Mouse (Mus musculus) spleen, postnatal 4 days (tissue): ENCODE results near the gene Slc16a11.

Experiments used
- DNase-seq, 2 experiments: peaks; one replicate each; pipeline ENCODE4 v3.0.0; 2022; ENCODE audit warnings: low spot score in 2 of 2

Slc16a11 gene

DNA sequence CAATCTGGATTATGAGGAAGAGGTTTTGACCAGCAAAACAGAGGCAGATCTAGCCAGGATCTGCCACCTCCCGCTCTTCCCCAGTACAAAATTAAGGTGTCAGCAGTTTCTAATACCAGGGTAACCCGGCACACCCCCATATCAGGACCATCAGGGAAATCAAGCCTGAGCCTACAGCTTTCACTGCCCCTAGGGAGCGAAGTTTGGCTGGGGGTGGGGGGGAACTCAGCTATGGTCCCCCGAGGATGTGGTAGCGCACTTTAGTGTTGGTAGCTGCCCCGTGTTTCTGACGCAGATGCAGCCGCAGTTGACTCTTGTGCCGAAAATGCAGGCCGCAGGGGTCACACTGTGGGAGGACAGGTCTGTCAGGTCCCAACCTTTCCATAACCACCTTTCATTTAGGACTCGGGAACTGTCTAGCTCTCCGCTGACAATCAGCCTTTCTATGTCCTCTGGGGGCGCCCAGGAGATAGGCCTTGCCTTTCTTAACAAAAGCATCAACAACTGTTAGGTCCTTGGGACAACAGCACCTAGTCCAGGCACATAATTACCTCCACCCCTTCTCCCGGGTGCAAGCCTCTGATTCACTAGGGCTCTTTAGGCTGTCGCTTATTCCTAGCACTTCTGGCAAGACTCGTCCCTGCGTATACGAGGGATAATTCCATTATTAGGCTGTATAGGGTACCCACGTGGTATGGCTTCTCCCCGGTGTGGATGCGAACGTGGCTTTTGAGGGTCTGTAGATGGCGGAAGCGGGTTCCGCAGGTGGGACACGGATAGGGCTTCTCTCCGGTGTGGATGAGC, 13.4 kb downstream of the Slc16a11 start:
- DNase-seq, result no peak

DNA sequence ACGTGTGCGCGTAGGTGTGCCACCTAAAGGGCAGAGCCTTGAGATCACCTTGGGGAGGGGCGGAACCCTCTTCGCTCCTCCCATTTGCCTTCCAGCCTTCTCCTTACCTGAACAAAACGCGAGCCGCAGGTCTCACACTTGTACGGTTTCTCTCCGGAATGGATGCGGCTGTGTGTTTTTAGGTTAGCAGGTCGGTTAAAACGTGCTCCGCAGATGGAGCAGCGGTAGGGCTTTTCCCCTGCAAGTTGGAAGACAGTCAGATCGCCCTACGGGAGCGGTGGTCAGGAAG, 14.0 kb downstream of the Slc16a11 start:
- peak in 1 of 2 experiments; percentile 13 for DNase-seq

- DNase-seq, result no peak
Observed at GRCm38 (mm10) chr11:70227126-70227525, 14.6 kb downstream of the Slc16a11 start.

- no peak for DNase-seq
Observed at GRCm38 (mm10) chr11:70227661-70228245, 15.2 kb downstream of the Slc16a11 start.

DNA sequence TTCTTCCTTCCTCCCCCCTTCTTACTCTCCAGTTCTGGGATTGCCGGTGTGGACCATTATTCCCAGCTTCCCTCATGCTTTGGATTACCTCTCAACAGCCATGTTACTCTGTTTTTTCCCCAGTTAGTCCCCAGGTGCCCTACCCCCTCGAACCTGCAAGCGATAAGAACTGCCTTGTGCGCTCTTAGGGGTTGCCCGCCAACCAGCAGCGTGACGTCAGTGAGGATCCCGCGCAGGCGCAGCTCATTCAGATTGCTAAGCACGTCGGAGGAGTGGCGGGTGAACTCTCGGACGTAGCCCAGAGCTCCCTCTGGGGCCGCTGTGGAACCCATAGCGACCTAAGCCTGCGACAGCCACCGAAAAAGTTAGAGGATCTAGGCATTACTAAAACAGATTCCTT, 16.3 kb downstream of the Slc16a11 start:
- peak; percentile 88 to 93 for DNase-seq

DNA sequence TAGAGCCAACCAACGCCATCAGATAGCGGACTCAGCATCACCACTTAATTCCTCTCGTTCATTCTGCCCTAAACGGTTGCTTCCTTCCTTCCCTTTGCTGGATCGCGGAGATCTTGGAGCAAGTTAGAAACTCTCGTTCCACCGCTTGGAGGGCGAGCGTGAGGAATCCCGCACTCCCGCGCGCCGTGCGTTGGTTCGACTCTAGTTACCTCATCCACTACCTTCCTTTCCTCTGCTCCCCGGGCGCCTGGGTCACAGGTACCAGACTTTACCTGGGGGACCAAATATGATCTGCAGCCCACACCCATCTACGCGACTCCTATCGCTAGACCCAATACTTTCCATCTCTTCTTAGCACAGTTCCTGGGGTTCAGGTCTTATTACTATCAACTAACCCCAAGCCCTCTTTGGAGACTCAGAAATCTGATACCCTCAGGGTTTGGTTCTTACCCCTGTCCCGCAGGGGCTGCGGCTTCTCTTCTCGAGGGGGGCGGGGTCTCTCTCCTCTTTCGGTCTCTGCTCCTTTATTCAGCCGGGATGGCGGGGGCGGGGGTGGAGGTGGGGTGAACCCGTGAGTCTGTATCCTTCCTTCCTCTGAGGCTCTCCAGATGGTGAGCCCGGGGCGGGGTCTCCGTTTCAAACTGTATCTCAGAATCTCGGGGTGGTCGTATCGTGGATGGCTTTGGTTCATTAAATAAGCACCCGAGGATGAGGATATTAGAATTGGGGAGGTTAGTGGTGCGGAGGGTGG, 16.9 kb downstream of the Slc16a11 start, which contains the start of gene Bcl6b:
Gene Bcl6b (minus strand): TSS at position 539 of the 751 bp plus-strand sequence.
- DNase-seq, result peak in 1 of 2 experiments; percentile 73

DNA sequence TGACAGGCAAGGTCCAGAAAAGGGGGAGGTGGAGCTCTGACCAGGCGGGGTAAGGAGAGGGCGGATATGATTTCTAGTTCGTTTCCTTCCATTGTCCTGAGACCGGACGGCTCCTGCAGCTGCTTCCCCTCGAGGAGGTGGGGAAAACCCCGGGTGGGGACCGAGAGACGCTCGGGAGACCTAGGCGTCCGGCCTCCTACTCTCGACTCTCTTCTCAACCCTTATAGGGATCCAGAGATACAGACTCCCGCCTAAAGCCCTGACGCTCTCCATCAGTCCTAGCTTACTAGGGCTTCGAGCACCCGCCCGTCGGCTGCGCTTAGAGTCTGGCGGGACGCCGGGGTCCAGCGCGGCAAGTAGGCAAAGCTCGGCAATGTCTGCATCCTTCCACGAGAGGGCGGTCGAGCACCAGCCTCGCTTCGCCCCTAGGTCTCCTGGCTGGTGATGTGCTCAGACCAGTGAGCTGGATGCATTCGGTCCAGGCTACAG, 17.7 kb downstream of the Slc16a11 start:
- DNase-seq, result peak; percentile 83 to 95

- DNase-seq, result no peak
Observed at GRCm38 (mm10) chr11:70232546-70232945, 20.0 kb downstream of the Slc16a11 start.

- no peak for DNase-seq
Observed at GRCm38 (mm10) chr11:70233016-70233415, 20.5 kb downstream of the Slc16a11 start.

GRCm38 (mm10) chr11:70234037-70234436, 21.5 kb downstream of the Slc16a11 start:
- DNase-seq, result peak in 1 of 2 experiments; percentile 14

DNA sequence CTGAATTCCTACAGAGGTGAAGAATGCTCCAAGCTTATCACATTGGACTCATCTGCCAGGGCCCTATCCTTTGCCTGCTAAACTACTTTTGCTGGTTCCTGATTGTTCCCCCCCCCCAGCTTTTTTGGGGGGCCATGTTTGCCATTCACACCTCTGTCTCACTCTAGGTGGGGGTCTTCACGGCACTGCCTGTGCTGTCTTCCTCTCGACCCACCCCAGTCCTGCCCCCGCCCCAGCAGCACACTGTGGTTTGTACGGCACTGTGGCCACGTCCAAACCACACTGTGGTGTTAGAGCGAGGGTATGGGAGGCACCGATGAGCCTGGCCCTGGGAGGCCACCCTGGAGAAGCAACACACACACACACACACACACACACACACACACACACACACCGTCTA, 21.9 kb downstream of the Slc16a11 start:
- no peak for DNase-seq

- DNase-seq, result no peak
Observed at GRCm38 (mm10) chr11:70235254-70235900, 22.8 kb downstream of the Slc16a11 start.

DNA sequence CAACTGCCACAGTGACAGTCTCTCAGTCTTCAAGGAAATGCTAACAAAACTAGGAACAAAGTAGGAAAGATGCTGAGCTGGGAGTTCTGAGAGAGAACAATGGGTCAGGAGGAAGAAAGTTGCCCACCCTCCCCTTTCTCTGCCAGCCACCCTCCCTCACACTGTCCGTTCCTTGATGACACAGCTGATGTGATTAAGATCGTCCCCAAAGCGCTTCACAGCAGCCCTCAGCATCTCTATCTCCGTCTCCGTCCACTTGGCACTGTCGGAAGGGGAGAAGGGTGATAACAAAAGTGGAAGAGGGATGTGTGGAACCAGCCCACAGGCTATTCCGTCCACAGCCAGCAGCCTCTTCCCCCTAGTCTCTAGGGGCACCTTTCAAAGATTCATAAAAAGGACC, 24.2 kb downstream of the Slc16a11 start:
- peak in 1 of 2 experiments; percentile 16 for DNase-seq

DNA sequence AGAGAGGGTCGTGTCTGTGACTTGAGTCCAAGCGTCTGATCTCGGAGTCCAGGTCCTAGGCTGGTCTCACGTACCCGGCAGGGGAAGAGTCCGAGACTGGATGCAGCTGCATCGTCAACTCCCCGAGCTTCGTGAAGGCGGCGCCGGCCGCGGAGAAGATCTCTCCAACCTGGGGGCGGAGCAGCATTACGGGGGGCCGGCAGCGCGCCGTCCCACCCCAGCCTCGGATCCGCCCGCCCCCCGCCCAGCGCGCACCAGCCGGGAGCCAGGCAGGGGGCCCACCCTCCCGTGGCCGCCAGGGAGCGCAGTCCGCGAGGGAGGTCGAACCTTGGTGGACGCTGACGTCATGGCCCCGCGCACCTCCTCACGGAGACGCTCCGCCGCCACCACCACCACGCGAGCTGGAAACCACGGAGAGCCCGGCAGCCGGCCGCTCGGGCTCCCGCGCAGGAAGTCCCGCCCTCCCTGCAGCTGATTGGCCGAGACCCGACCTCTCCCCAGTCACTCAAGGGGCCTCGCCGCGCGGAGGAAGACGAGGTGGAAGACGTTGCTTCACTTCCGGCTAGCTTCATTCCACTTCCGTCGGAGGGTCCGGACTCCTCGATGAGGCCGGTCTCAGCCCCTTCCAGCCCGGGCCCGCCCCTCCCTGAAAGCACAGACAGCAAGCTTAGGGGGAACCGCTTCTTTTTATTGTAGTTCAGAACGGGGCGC, 25.1 kb downstream of the Slc16a11 start, which contains the start of gene 0610010K14Rik:
Gene 0610010K14Rik (minus strand): TSS at position 458 of the 711 bp plus-strand sequence.
- peak; percentile 98 to 99 for DNase-seq

DNA sequence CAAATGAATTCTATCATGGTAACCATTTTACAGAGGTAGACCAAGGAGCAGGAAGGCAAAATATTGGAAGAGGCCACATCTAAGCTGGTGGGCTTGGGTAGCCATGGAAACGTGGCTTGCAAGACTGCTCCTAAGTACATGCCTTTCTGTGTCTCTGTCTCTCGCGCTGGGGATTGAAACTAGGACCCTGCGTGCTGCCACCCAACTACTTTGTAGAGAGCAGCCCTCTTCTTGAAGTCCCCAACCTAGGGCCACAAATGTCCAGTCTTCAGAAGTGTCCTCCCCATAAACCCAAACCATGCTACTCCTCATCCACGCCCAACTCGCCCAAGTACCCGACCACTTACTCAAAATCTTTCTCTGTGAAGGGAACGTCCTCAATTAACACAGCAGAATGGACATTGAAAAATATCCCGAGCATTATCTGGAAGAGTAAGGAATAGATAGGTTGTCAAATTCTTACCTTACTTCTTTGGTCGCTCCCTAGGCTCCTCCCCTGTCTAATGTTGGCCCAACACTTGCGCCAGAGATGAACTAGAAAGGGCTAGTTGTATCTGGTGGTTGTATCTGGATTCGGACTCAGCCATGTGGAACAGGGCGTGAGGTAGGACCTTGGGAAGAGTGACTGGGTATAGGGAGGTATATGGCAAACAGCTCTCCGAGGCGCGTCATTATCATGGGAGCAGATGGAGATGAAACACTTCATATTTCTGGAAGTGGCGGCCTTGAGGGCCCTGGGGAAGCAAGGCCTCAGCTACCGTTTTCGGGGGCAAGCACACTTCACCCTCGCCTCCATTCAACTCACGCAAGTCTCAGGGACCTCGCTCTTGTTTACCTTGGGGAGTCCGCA, 26.3 kb downstream of the Slc16a11 start:
- DNase-seq, result peak; percentile 30 to 72

- DNase-seq, result peak; percentile 76 to 88
Observed at GRCm38 (mm10) chr11:70239541-70240279, 27.2 kb downstream of the Slc16a11 start, which contains the start of the genes Gm21988 and Rnasek. Gene Gm21988 (minus strand): TSS chr11:70239830. Gene Rnasek (minus strand): TSS chr11:70239842.

DNA sequence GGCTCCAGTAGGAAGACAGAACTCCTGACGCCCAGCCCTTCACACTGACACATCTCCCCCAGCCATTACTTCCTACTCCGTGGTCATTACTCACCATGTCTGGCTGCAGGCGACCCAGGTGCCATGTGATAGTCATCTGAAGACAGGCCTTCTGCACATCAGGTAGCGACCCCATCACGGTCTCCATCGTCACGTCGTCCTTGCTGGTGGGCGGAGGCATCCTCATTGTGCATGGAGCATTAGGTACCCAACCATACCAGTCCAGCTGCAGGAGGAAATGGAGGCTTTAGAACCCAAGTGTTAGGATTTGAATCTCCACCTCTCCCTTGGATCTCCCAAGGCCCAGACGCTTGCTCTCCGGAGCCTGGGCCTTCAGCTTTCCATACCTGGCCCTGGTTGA, 30.0 kb downstream of the Slc16a11 start:
- no peak for DNase-seq

DNA sequence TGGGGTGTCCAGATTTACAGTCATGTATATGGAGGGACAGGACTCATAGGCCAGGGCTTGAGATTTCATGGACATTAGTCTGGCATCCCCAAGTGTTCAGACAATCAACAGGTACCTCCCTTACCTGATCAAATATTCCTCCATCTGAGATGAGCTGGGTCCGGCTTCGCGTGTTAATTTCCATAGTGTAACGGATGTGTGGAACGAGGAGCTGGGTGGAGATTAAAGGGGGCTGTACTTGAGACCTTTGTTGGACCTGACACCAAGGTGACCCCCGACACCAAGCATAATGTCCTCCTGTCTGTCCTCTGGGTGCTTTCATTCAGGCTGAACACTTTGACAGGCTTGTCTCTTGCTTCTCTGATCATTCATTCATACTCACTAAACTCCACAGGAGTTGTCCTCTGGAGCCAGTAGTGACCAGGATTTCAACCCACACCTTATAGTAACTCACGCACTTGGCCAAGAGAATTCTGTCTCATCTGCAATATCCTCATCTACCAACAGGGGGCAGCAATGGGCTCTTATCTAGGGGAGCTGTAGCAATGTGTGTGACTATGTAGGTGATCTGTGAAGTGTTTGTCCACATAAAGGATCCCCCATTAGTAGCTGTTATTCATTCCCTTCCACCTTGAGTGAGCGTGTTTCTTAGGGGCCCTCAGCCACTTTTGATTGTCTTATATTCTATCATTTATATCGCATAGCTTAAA, 34.7 kb downstream of the Slc16a11 start:
- peak; percentile 71 to 90 for DNase-seq

DNA sequence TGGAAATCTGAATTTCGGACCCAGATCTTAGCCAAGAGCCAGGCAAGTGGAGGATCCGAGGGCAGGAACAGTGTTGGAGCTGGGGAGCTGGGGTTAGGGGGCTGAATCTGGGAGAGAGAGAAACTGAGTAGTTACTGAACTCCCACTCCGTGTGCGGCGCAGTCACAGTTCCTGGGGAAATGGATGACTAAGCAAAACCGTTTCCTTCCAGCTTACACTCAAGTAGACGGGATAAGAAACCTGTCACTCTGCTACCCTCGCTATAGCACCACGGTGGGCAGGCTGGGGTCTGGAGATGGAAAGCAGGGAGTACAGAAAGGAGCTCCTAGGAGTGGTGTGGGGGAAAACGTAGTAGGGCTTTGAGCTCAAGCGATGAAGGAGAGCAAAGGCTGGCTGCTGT, 37.6 kb downstream of the Slc16a11 start:
- no peak for DNase-seq
